Mouse (Mus musculus): Measurements from ENCODE around the gene Sgpl1. TPM values are rescaled to one million over a fixed set of nuclear protein-coding genes. Genes with fewer than 3 reads are reported as not detected.

Gene Sgpl1
- total RNA-seq, 2 experiments from 2014 or later, result 11.9 to 23.9 TPM

DNA sequence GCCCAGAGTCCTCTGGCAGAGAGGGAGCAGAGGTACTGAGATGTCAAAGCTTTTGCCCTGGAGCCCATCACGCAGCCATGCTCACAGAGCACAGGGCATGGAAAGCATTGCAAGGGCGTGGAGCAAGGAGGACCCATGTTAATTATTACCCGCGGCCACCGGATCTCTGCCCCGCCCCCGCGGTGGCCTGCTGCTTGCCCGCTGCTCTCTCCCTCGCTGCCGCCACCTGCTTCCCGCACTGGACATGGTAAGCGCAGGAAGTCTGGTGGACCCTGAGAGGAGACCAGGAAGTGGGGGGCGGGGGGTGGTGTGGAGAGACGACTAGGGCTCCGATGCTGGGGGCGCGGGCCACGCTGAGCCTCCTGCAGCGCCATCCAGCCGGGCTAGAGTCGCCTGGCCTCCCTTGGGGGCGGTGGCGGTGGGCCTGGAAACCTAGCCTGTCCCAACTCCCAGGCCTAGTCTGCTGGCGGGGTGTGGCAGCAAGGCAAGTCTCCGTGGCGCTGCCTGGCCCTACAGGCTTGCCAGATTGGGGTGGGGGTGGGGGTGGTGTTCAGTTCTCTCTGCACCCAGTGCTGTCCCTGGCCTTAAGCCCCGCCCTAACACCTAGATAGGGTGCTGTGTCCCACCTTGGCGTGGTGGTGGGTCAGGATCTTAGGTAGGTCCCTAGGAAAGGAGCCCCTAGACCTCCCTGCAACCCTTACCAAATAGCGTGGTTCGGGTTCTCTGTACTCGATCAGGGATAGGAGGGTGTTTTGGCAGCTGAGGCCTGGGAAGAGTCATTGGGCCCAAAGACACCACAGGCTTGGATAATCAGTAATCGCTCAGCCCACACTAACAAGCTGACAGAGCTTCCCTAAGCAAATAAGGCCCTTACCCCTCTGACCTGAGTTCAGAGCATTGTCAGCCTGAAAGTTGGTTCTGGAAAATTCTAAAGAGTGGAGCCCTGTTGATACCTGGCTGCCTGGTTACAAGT, 58.0 kb downstream of the Sgpl1 start, which contains the start of gene Pcbd1:
Gene Pcbd1, plus strand, starts transcription at position 162 of the 973 bp plus-strand sequence.
- no peak; the same call in 1 of the 2 replicates for ATAC-seq (replicated peaks; ENCODE audit: low FRiP score, poor library complexity, severe bottlenecking)

DNA sequence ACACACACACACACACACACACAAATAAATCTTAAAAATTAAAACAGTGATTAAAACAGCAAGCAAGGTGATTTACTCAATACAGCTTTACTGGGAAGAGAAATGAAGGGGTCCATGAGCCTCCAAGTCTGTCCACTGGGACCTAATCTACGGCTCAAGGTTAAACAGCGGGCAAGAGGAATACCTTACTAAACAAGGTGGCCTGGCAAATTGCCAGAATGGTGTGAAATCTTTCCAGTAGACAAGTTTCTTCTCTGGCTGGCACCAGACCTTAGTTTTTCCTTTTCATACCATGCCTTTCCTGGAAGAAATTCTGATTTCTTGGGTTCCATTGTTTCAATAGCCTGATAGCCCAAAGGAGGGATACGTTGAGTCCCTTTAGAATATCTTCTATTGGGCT, 59.0 kb downstream of the Sgpl1 start:
- ATAC-seq (replicated peaks; ENCODE audit: low FRiP score, poor library complexity, severe bottlenecking), result no peak

DNA sequence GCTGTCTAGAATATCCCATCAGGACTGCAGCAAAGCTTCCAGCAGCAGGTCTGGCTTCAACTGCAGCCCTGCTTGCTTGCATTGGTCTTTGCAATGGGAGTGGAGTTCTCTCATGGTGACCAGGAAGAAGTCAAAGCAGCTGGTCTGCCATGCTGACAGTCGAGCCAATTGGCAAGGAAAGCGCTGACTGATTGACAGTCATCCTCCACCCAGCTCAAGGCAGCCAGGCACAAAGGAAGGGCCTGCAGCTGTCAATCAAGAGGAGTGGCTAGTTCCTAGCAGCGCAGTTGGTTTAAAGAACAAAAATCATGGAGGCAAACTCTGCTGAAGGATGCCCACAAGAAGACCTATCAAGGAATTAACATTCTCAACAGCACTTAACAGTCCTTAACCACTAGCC, 61.0 kb downstream of the Sgpl1 start:
- no peak for ATAC-seq (replicated peaks; ENCODE audit: low FRiP score, poor library complexity, severe bottlenecking)

DNA sequence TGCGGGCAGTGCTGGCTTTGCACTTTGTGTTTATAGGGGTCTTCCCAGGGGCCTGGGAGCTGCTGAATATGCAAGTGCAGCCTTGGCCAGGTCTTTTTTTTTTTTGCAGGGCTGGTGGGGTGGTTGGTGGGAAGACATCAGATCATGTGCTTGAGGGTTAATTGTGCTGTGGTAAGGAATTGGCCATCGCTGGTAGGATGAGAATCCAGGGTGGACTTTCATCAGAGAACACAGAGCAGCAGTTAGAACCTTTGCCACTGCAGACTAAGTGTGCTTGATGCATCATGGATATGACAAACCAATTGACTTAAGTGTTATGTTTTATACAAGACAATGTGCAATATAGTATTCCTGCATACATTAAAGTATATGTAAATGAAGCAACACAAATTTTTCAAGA, 62.1 kb downstream of the Sgpl1 start:
- ATAC-seq (replicated peaks; ENCODE audit: low FRiP score, poor library complexity, severe bottlenecking), result no peak

DNA sequence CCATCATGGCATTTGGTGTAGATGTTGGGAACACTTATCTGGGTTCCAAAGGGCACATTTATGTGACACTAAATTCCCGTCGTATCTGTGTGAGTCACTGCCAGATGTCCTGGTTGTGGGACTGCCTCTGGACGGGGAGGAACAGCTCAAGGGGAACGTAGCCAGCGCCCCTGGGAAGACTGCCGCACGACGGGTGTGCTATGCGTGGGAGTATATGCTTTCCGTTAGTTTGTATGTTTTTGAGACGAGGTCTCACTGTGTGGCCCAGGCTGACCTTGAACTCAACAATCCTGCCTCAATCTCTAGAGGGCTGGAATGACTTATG, 66.6 kb downstream of the Sgpl1 start:
- no peak for ATAC-seq (replicated peaks; ENCODE audit: low FRiP score, poor library complexity, severe bottlenecking)

DNA sequence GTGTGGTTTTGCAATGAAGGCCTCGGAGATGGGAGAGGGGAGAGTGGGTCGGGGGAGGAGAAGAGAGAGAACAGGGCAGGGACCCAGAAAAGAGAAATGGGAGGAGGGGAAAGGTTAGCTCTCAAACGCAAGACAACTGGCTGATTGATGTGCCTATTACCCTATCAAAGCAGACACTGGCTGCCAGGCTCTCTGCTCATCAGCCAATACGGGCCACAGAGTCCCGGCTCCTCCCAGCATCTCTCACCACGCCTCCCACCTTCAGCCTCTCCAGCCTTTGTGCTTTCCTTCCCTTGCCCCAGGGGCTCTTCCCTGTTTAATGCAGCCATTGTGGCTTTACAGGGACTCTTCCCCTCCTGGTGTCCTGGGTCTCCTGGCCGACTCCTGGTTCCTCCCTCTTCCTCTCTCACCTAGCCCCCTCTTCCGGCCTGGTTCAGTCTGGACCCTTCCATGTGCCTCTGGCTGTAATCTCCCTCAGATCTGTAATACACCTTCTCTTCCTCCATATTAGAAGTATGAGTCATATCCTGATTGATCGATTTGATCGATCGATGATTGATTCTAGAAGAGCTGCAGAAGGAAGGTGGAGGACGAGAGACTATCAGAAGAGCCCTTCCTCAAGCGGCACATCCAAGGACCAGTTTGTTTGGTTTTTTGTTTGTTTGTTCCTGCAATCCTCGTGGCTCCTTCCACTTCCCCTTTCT, 67.1 kb downstream of the Sgpl1 start:
- peak; percentile 89 for ATAC-seq (replicated peaks; ENCODE audit: low FRiP score, poor library complexity, severe bottlenecking)

DNA sequence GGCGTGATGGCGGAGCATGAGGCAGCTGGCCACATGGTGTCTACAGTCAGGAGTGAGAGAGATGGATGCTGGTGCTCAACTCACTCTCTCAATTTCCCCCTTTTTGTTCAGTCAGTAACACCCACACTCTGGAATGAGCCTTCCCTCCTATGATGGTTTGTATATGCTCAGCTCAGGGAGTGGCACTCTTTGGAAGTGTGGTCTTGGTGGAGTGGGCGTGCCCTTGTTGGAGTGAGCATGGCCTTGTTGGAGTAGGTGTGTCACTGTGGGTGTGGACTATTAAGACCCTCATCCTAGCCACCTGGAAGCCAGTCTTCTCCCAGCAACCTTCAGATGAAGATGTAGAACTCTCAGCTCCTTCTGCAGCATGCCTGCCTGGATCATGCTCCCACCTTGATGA, 71.9 kb downstream of the Sgpl1 start:
- ATAC-seq (replicated peaks; ENCODE audit: low FRiP score, poor library complexity, severe bottlenecking), result no peak

DNA sequence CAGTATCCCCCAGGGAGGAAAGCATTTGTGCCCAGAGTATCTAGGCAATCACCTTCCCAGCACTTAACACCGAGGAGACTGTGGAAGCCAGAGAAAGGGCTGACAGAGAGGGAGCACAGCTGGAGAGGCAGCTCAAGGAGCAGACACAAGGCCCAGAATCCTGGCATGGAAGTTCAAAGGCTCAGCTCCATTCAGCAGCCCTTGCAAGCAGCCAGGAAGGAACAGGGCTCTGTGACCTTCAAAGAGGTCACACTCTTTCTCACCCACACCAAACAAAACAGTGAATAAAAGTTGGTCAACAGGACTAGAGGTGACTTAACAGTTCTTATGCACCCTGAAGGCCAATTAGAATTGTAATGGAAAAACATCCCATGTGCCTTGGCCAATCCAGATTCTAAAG, 72.9 kb downstream of the Sgpl1 start:
- no peak for ATAC-seq (replicated peaks; ENCODE audit: low FRiP score, poor library complexity, severe bottlenecking)

DNA sequence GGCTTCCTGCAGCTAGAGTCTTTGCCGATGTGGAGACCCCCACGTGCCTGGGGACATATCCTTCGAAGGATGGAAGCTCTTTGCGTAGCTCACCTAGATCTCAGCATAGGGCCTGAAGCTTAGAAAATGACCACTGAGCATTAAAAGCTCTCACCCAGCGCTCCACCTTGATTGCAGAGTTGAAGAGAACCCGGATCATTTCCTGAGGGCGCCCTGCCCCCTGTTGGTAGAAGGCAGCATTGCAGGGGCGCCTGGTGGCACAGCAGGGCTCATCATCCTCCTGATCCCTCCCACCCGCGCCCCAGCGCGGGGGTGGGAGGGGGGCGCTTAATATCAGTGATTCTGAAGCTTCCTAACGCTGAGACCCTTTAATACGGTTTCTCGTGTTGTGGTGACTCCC, 75.2 kb downstream of the Sgpl1 start:
- ATAC-seq (replicated peaks; ENCODE audit: low FRiP score, poor library complexity, severe bottlenecking), result no peak

DNA sequence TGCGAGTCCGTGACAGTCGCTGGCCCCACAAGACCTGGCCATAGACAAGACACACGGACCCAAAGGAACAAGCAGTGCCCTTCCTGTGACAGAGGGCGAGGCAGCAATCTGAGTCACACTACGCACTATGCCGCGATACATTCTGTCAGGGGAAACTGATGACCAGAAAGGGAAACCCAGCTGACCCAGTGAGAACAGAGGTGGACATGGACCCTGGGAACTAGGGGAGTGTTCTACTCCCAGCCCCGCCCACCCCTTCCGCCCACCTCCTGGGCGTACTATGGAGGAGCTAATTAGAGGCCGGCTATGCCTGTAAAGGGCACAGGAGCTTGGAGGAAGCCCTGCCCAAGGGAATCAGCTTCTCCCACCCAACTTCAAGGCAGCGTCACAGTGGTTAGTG, 78.3 kb downstream of the Sgpl1 start:
- ATAC-seq (replicated peaks; ENCODE audit: low FRiP score, poor library complexity, severe bottlenecking), result no peak

DNA sequence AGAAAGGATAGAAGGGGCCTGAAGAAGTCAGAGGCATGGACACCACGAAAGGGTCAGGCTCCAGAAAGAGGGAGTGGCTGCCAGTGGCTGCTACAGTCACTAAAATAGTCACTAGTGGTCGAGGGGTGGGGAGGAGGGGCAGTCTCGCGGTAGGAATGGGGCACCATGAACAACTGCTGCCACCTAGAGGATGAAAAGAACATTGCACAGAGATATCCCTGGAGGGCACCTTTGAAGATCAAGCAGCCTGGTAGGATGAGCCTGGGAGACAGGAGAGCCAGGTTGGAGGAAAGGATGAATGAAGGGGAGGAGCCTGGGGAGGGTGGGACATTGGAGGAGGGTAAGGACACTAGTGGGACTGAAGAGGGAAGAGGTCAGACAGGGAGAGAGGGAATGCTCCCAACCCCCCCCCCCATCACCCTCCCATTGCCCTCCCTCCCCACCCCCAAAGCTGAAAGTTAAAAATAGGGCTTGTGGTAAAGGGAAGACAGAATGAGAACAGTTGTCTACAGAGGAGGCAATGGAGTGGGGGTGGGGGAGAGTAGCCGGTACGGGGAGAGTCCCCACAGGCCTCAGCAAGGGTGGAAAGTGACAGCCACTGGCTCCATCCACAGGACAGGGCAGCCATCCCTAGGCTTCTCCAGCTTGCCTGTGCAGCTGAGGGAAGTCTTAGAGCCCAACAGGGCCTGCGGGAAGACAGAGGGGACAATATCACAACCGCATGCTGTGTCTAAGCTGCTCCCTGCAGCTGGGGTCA, 78.9 kb downstream of the Sgpl1 start:
- ATAC-seq (replicated peaks; ENCODE audit: low FRiP score, poor library complexity, severe bottlenecking), result peak; percentile 56

DNA sequence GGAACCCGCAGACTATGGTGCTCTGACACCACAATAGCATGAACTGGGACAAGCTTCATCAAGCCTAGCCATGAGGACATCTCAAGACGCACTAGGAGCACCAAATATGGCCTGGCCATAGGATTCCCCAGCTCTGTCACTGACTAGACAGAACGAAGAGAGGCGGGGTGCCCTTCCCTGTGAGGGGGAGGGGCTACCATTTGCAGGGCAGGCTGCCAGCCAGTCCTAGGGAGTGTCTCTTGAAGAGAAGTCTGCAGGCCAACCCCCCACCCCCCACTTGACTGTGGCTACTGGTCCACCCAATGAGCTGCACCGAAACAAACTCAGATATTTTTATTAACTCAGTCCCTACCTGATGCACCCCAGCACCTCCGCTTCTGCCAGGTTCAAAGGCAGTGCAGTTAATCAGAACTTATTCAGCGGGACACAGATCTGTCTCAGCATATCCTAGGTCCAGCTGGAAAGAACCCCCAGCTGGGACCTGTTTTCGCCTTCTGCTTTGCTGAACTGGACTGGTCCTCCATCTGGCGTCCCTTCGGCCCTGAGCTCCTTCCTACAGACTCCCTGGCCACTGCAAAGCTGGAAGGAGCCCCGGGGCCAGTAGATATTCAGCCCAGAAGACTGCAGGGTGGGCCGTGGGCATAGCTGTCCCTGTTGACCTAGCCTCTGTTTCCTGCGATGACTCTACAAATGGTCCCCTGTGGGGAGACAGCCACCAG, 82.1 kb downstream of the Sgpl1 start:
- ATAC-seq (replicated peaks; ENCODE audit: low FRiP score, poor library complexity, severe bottlenecking), result no peak

DNA sequence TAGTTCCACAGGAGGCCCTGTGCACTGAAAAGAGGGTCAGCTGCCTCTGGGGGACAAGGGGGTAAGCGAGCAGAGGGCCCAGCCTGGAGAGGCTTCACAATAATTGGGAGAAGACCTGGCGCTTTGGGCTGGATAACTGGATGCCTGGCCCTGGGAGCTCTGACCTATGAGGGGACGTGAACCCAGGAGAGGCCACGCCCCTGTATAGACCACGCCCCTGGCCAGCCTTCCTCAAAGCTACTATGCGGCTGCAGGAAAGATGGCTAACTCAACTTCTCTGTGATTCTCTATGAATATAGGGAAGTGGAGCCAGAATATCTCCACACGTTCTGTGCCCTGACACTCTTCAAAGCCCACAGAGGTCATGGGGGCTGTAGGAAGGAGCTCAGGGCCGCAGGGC, 82.9 kb downstream of the Sgpl1 start:
- ATAC-seq (replicated peaks; ENCODE audit: low FRiP score, poor library complexity, severe bottlenecking), result no peak

DNA sequence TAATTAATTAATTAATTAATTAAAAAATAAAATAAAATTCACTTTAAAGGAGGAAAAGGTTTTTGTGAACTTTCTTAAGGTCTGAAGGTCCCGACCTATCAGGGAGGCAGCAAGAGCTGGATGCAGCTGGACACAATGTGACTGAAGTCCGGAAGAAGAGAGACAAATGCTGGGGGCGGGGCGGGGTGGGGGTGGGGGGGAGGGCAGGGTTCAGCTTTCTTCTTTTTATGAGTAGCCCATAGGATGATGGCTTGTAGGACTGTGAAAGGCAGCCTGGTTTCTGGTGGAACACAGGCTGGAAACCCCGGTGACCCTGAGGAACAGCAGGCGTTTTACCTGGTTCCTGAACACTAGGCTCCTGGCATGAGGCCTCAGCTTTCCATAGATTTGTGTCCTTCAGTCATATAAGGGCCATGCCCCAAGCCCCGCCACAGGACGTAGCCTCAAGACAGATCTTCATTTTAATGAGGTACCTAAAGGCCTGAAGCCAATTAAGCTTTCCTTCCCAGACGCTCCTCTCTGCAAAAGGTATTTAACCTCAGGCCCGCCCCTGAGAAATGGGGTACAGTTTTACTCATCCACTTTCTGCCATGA, 84.1 kb downstream of the Sgpl1 start:
- no peak for ATAC-seq (replicated peaks; ENCODE audit: low FRiP score, poor library complexity, severe bottlenecking)

DNA sequence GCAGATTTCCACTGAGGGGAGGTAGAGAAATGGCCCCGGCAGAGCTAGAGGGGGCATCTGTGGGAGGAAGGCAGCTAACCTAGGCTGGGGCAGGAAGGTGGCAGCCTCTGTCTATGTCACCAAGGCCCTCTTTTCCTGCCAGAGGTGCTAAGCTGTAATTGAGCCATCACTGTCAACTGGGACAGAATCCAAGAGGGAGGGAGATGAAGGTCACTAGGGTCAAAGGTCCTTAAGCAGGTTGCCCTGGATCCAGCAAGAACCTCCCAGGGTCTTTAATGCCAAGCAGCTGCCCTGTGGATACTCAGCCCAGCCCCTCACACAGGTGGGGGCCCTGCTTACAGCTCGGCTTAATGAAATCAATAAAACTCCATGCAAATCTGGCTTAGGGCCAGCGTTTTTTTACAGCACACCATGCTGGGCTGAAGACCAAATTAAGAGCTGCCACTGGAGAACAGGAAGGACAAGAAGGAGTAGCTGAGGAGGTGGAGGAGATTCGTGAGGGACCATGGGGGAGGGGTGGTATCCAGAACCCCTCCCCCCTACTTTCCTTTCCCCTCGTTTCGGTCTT, 87.9 kb downstream of the Sgpl1 start:
- ATAC-seq (replicated peaks; ENCODE audit: low FRiP score, poor library complexity, severe bottlenecking), result no peak

DNA sequence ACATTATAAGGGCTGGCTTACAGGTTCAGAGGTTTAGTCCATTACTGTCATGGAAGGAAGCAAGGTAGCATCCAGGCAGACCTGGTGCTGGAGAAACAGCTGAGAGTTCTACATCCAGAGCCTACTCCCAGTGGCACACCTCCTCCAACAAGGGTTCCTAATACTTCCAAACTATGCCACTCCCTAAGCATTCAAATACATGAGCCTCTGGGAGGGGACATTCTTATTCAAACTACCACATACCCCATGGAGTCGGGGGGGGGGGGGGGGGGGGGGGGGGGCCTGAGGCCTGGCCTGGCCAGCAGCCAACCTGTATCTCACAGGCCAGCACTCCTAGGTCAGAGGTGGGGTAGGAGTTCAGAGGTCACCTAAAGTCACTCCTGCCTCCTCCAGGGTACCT, 88.4 kb downstream of the Sgpl1 start:
- no peak for ATAC-seq (replicated peaks; ENCODE audit: low FRiP score, poor library complexity, severe bottlenecking)

DNA sequence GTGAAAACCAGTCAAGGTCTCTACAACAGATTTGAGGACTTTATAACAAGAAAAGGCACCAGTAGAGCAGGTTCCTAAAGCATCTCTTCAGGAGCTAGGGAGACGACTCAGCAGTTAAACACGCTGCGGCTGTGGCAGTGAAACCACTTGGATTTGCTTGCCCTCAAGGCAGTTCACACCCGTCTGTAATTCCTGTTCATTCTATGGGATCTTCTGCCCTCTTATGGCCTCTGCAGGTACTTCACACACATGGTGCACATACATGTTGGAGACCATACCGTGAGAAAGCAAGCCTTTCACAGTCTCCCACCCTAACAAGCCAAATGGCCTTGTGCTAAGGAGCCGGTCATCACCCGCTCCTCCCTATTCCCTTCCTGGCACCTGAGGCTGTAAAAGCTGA, 90.8 kb downstream of the Sgpl1 start:
- ATAC-seq (replicated peaks; ENCODE audit: low FRiP score, poor library complexity, severe bottlenecking), result no peak

DNA sequence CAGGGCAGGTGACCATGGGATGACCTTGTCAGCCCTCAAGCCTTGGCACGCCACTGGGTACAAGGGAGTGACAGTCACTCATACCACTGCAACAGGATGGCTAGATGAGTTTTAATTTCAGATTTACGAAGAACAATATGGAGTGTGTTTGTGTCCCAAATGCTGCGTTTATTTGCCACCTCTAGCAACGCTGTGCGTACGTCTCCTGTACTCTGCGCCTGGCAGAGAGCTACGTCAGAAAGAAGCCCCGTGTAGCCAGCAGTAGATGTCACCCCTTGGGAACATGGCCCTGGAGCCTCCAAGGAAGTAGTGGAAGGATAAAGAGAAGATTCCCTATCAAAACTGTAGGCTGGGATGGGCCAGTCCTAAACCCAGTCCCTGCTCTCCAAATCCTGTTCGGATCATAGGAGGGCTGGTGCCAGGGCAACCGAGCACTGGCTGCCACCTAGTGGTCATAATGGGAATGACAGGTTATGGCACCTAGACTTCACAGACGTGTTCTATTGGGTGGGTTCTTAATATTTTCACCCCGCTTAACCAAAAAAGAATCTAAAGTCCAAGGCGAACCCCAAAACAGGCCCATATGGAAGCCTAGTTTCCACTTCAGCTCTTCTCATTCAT, 95.4 kb downstream of the Sgpl1 start:
- peak; percentile 83 for ATAC-seq (replicated peaks; ENCODE audit: low FRiP score, poor library complexity, severe bottlenecking)
